ENCODE assay signal across 33 mouse cellular contexts in genomic region chr8:104358637-104359036, GRCm38 (mm10). TPM values are rescaled to one million over a fixed set of nuclear protein-coding genes. Genes with fewer than 3 reads are reported as not detected.
DNase-seq lines count a peak whose midpoint lies in the region; ATAC-seq and TF ChIP-seq lines count a peak whose summit lies in the region.
"Had no signal": no experiment of that assay in that cellular context is flagged by ENCODE, and none has a peak within 500 bp of the region (broad histone marks: within the 10 kb centered on the region; RNA-seq: fewer than 3 reads in every experiment).

No protein-coding gene starts in this region.

- peaks cover 17% of the 10 kb centered on the region; the same call in 1 of the 2 replicates for H3K36me3 ChIP-seq in hindbrain, embryonic 15.5 days
- H3K36me3 ChIP-seq in hindbrain, postnatal 0 days (ENCODE audit: insufficient read depth, low read length), result peaks cover 11% of the 10 kb centered on the region; the same call in 1 of the 2 replicates
- H3K36me3 ChIP-seq in midbrain, embryonic 13.5 days, result peaks cover 18% of the 10 kb centered on the region
- peaks cover 16% of the 10 kb centered on the region; the same call in 1 of the 2 replicates for H3K36me3 ChIP-seq in midbrain, postnatal 0 days (ENCODE audit: insufficient read depth, low read length)

- H3K27ac ChIP-seq in hindbrain, embryonic 15.5 days (replicated peaks), result 0 out of 2 replicates have a peak overlapping the region, but pooled peaks have one; percentile 14
- no peak overlapping the region for H3K27ac ChIP-seq in hindbrain, postnatal 0 days
- no peak overlapping the region for H3K27ac ChIP-seq in midbrain, embryonic 13.5 days
- H3K27ac ChIP-seq in midbrain, postnatal 0 days (ENCODE audit: low read depth, low read length), result no peak overlapping the region
- H3K27ac ChIP-seq: embryonic facial prominence, embryonic 12.5 days; embryonic facial prominence, embryonic 15.5 days; gastrocnemius, adult 2 months; hindbrain, embryonic 10.5 days; hindbrain, embryonic 13.5 days had no signal

- no peak overlapping the region for H3K4me2 ChIP-seq in hindbrain, embryonic 15.5 days
- H3K4me2 ChIP-seq in hindbrain, postnatal 0 days (ENCODE audit: low read depth, low read length), result no peak overlapping the region
- no peak overlapping the region for H3K4me2 ChIP-seq in midbrain, embryonic 13.5 days (replicated peaks)
- H3K4me2 ChIP-seq in midbrain, postnatal 0 days (ENCODE audit: low read depth, low read length, poor library complexity, severe bottlenecking), result no peak overlapping the region
- H3K4me2 ChIP-seq: embryonic facial prominence, embryonic 12.5 days; embryonic facial prominence, embryonic 15.5 days; heart, embryonic 11.5 days; hindbrain, embryonic 13.5 days had no signal

- H3K4me3 ChIP-seq in hindbrain, embryonic 15.5 days, result no peak overlapping the region
- H3K4me3 ChIP-seq in hindbrain, postnatal 0 days (ENCODE audit: low read length), result no peak overlapping the region
- no peak overlapping the region for H3K4me3 ChIP-seq in midbrain, embryonic 13.5 days (replicated peaks)
- no peak overlapping the region for H3K4me3 ChIP-seq in midbrain, postnatal 0 days (ENCODE audit: low read depth, low read length)
- H3K4me3 ChIP-seq: embryonic facial prominence, embryonic 12.5 days; embryonic facial prominence, embryonic 15.5 days; gastrocnemius, adult 2 months; hindbrain, embryonic 10.5 days; hindbrain, embryonic 13.5 days had no signal

- H3K27me3 ChIP-seq in hindbrain, embryonic 15.5 days, result no peaks in the 10 kb centered on the region
- no peaks in the 10 kb centered on the region for H3K27me3 ChIP-seq in hindbrain, postnatal 0 days (ENCODE audit: insufficient read depth, low read length)
- H3K27me3 ChIP-seq in midbrain, embryonic 13.5 days, result no peaks in the 10 kb centered on the region
- no peaks in the 10 kb centered on the region for H3K27me3 ChIP-seq in midbrain, postnatal 0 days (ENCODE audit: insufficient read depth, low read length)
- H3K27me3 ChIP-seq: embryonic facial prominence, embryonic 12.5 days; embryonic facial prominence, embryonic 15.5 days; hindbrain, embryonic 13.5 days had no signal

- no peak for ATAC-seq in hindbrain, embryonic 15.5 days (ENCODE audit: low FRiP score, low read depth)
- no peak for ATAC-seq in hindbrain, postnatal 0 days
- 0 out of 2 replicates have a peak, but pooled peaks have one; percentile 25 for ATAC-seq in midbrain, embryonic 13.5 days
- no peak for ATAC-seq in midbrain, postnatal 0 days (ENCODE audit: low FRiP score)
- ATAC-seq: activated CD4-positive, CD25-positive, alpha-beta regulatory T cell, adult 4 months; forebrain, embryonic 14.5 days; forebrain, postnatal 0 days; inflammation-experienced regulatory T-cells, adult 6 months had no signal

- DNase-seq in hindbrain, postnatal 0 days (ENCODE audit: low spot score), result no peak
- DNase-seq in midbrain, postnatal 0 days (ENCODE audit: low spot score), result no peak
- peak; percentile 58 for DNase-seq in retina, embryonic 14.5 days (ENCODE audit: low spot score)
- no peak for DNase-seq in right cerebral cortex, adult 2 months (ENCODE audit: low spot score in 2 of 2)
- DNase-seq: adrenal gland, adult 8-10 months; adrenal gland, postnatal 25 days; cerebellum, adult 11 months; cerebellum, adult 2 months; cerebellum, adult 9-11 months; cerebellum, postnatal 25 days; forebrain, postnatal 0 days; gastrocnemius, adult 2 months; gastrocnemius, postnatal 14 days; heart, adult 11 months had no signal

- no peak for TF ChIP-seq CTCF in hindbrain, postnatal 0 days (IDR thresholded peaks at IDR 0.05; ENCODE audit: low read depth)
- TF ChIP-seq CTCF in midbrain, postnatal 0 days (IDR thresholded peaks at IDR 0.05), result no peak

- H3K4me1 ChIP-seq in hindbrain, embryonic 15.5 days (replicated peaks), result peaks cover 8% of the 10 kb centered on the region
- H3K4me1 ChIP-seq in hindbrain, postnatal 0 days (ENCODE audit: insufficient read depth, low read length), result peaks cover 10% of the 10 kb centered on the region; the same call in 1 of the 2 replicates
- peaks cover 18% of the 10 kb centered on the region for H3K4me1 ChIP-seq in midbrain, embryonic 13.5 days (replicated peaks)
- peaks cover 7% of the 10 kb centered on the region; the same call in 1 of the 2 replicates for H3K4me1 ChIP-seq in midbrain, postnatal 0 days (ENCODE audit: insufficient read depth, low read length)
- H3K4me1 ChIP-seq: embryonic facial prominence, embryonic 12.5 days had no signal

- no peaks in the 10 kb centered on the region for H3K9me3 ChIP-seq in hindbrain, embryonic 15.5 days
- no peaks in the 10 kb centered on the region for H3K9me3 ChIP-seq in hindbrain, postnatal 0 days (ENCODE audit: low read length)
- H3K9me3 ChIP-seq in midbrain, embryonic 13.5 days, result no peaks in the 10 kb centered on the region
- H3K9me3 ChIP-seq in midbrain, postnatal 0 days (ENCODE audit: low read length), result no peaks in the 10 kb centered on the region
- H3K9me3 ChIP-seq: embryonic facial prominence, embryonic 12.5 days; embryonic facial prominence, embryonic 15.5 days; hindbrain, embryonic 10.5 days; hindbrain, embryonic 13.5 days had no signal

- no peak overlapping the region for H3K9ac ChIP-seq in hindbrain, embryonic 15.5 days
- no peak overlapping the region for H3K9ac ChIP-seq in hindbrain, postnatal 0 days (replicated peaks; ENCODE audit: low read length)
- no peak overlapping the region for H3K9ac ChIP-seq in midbrain, embryonic 13.5 days (replicated peaks)
- no peak overlapping the region for H3K9ac ChIP-seq in midbrain, postnatal 0 days (replicated peaks; ENCODE audit: low read length, poor library complexity, severe bottlenecking)
- H3K9ac ChIP-seq: embryonic facial prominence, embryonic 12.5 days; embryonic facial prominence, embryonic 15.5 days; forebrain, postnatal 0 days; hindbrain, embryonic 13.5 days had no signal

- WGBS in hindbrain, embryonic 15.5 days, result 75% methylated on average over 3 of the region's 3 CpGs
- WGBS in hindbrain, postnatal 0 days, result 52% methylated on average over 3 of the region's 3 CpGs
- WGBS in midbrain, embryonic 13.5 days, result 53% methylated on average over 3 of the region's 3 CpGs
- WGBS in midbrain, postnatal 0 days, result 44% methylated on average over 3 of the region's 3 CpGs

RNA-seq across cellular contexts. Expression of gene Cmtm3, which starts 19.4 kb away (rescaled TPM):
- polyA plus RNA-seq in hindbrain, embryonic 15.5 days (2015; fragmentation: Nextera tagmentation; extraction: Ambion mirVana), result 39.5 and 44.1 TPM in 2 replicates
- 23.1 and 27.2 TPM in 2 replicates for total RNA-seq in hindbrain, postnatal 0 days (2014; rRNA removed)
- 41.9 and 42.6 TPM in 2 replicates for polyA plus RNA-seq in hindbrain, postnatal 0 days (2015; fragmentation: Nextera tagmentation; extraction: Ambion mirVana)
- 31.4 and 34.9 TPM in 2 replicates for polyA plus RNA-seq in midbrain, embryonic 13.5 days (2015; fragmentation: Nextera tagmentation; extraction: Ambion mirVana)
- total RNA-seq in midbrain, postnatal 0 days (2014; rRNA removed), result 20.0 and 26.0 TPM in 2 replicates
- 32.1 and 33.2 TPM in 2 replicates for polyA plus RNA-seq in midbrain, postnatal 0 days (2015; fragmentation: Nextera tagmentation; extraction: Ambion mirVana)

RNA-seq across cellular contexts. Expression of gene Cmtm2b, which starts 36.6 kb away (rescaled TPM):
- polyA plus RNA-seq in hindbrain, embryonic 15.5 days (2015; fragmentation: Nextera tagmentation; extraction: Ambion mirVana), result not detected in 2 replicates
- not detected in 2 replicates for total RNA-seq in hindbrain, postnatal 0 days (2014; rRNA removed)
- not detected in 2 replicates for polyA plus RNA-seq in hindbrain, postnatal 0 days (2015; fragmentation: Nextera tagmentation; extraction: Ambion mirVana)
- not detected in 2 replicates for polyA plus RNA-seq in midbrain, embryonic 13.5 days (2015; fragmentation: Nextera tagmentation; extraction: Ambion mirVana)
- not detected in 2 replicates for total RNA-seq in midbrain, postnatal 0 days (2014; rRNA removed)
- polyA plus RNA-seq in midbrain, postnatal 0 days (2015; fragmentation: Nextera tagmentation; extraction: Ambion mirVana), result not detected in 2 replicates
- total RNA-seq: adrenal gland, postnatal 25 days; common myeloid progenitor, adult 5-6 weeks; ES-E14; forebrain, postnatal 0 days; gastrocnemius, adult 2 months; gastrocnemius, postnatal 14 days; gastrocnemius, postnatal 4 days; heart, adult 8-10 months; heart, postnatal 25 days had no signal
- polyA plus RNA-seq: activated CD4-positive, CD25-positive, alpha-beta regulatory T cell, adult 4 months; cerebellum, adult 2 months; embryonic facial prominence, embryonic 12.5 days; embryonic facial prominence, embryonic 15.5 days; forebrain, embryonic 11.5 days; forebrain, embryonic 14.5 days; forebrain, postnatal 0 days; frontal cortex, adult 2 months; heart, embryonic 11.5 days; heart, embryonic 14.5 days; heart, postnatal 0 days; hindbrain, embryonic 10.5 days; hindbrain, embryonic 13.5 days; inflammation-experienced regulatory T-cells, adult 6 months had no signal

RNA-seq across cellular contexts. Expression of gene Cmtm4, which starts 37.0 kb away (rescaled TPM):
- polyA plus RNA-seq in hindbrain, embryonic 15.5 days (2015; fragmentation: Nextera tagmentation; extraction: Ambion mirVana), result 2.7 TPM in 2 replicates
- 38.4 and 40.5 TPM in 2 replicates for total RNA-seq in hindbrain, postnatal 0 days (2014; rRNA removed)
- polyA plus RNA-seq in hindbrain, postnatal 0 days (2015; fragmentation: Nextera tagmentation; extraction: Ambion mirVana), result 2.7 and 2.9 TPM in 2 replicates
- 1.8 TPM in 2 replicates for polyA plus RNA-seq in midbrain, embryonic 13.5 days (2015; fragmentation: Nextera tagmentation; extraction: Ambion mirVana)
- total RNA-seq in midbrain, postnatal 0 days (2014; rRNA removed), result 38.7 and 39.8 TPM in 2 replicates
- 2.5 and 2.7 TPM in 2 replicates for polyA plus RNA-seq in midbrain, postnatal 0 days (2015; fragmentation: Nextera tagmentation; extraction: Ambion mirVana)

RNA-seq across cellular contexts. Expression of gene Gm11020, which starts 37.3 kb away (rescaled TPM):
- polyA plus RNA-seq in hindbrain, embryonic 15.5 days (2015; fragmentation: Nextera tagmentation; extraction: Ambion mirVana), result not detected in 2 replicates
- total RNA-seq in hindbrain, postnatal 0 days (2014; rRNA removed), result not detected in 2 replicates
- polyA plus RNA-seq in hindbrain, postnatal 0 days (2015; fragmentation: Nextera tagmentation; extraction: Ambion mirVana), result not detected in 2 replicates
- not detected in 2 replicates for polyA plus RNA-seq in midbrain, embryonic 13.5 days (2015; fragmentation: Nextera tagmentation; extraction: Ambion mirVana)
- not detected in 2 replicates for total RNA-seq in midbrain, postnatal 0 days (2014; rRNA removed)
- polyA plus RNA-seq in midbrain, postnatal 0 days (2015; fragmentation: Nextera tagmentation; extraction: Ambion mirVana), result not detected in 2 replicates
- total RNA-seq: adrenal gland, adult 8-10 months; adrenal gland, postnatal 25 days; common myeloid progenitor, adult 5-6 weeks; ES-E14; forebrain, postnatal 0 days; gastrocnemius, adult 2 months; gastrocnemius, postnatal 14 days; gastrocnemius, postnatal 4 days; heart, adult 8-10 months; heart, postnatal 25 days had no signal
- polyA plus RNA-seq: activated CD4-positive, CD25-positive, alpha-beta regulatory T cell, adult 4 months; cerebellum, adult 2 months; embryonic facial prominence, embryonic 12.5 days; embryonic facial prominence, embryonic 15.5 days; forebrain, embryonic 11.5 days; forebrain, embryonic 14.5 days; forebrain, postnatal 0 days; frontal cortex, adult 2 months; heart, embryonic 11.5 days; heart, embryonic 14.5 days; heart, postnatal 0 days; hindbrain, embryonic 10.5 days; hindbrain, embryonic 13.5 days; inflammation-experienced regulatory T-cells, adult 6 months had no signal

RNA-seq across cellular contexts. Expression of gene Cmtm1, which starts 48.7 kb away (rescaled TPM):
- not detected in 2 replicates for polyA plus RNA-seq in hindbrain, embryonic 15.5 days (2015; fragmentation: Nextera tagmentation; extraction: Ambion mirVana)
- total RNA-seq in hindbrain, postnatal 0 days (2014; rRNA removed), result not detected in 2 replicates
- not detected in 2 replicates for polyA plus RNA-seq in hindbrain, postnatal 0 days (2015; fragmentation: Nextera tagmentation; extraction: Ambion mirVana)
- not detected in 2 replicates for polyA plus RNA-seq in midbrain, embryonic 13.5 days (2015; fragmentation: Nextera tagmentation; extraction: Ambion mirVana)
- not detected in 2 replicates for total RNA-seq in midbrain, postnatal 0 days (2014; rRNA removed)
- not detected in 2 replicates for polyA plus RNA-seq in midbrain, postnatal 0 days (2015; fragmentation: Nextera tagmentation; extraction: Ambion mirVana)
- total RNA-seq: common myeloid progenitor, adult 5-6 weeks; ES-E14; forebrain, postnatal 0 days; gastrocnemius, adult 2 months; gastrocnemius, postnatal 14 days; gastrocnemius, postnatal 4 days; heart, postnatal 25 days had no signal
- polyA plus RNA-seq: activated CD4-positive, CD25-positive, alpha-beta regulatory T cell, adult 4 months; cerebellum, adult 2 months; embryonic facial prominence, embryonic 12.5 days; embryonic facial prominence, embryonic 15.5 days; forebrain, embryonic 11.5 days; forebrain, embryonic 14.5 days; forebrain, postnatal 0 days; frontal cortex, adult 2 months; heart, embryonic 11.5 days; heart, embryonic 14.5 days; heart, postnatal 0 days; hindbrain, embryonic 10.5 days; hindbrain, embryonic 13.5 days; inflammation-experienced regulatory T-cells, adult 6 months had no signal
